Mouse (Mus musculus) lung, postnatal 0 days (tissue): ENCODE measurements at regions not wholly inside any gene's neighbourhood (a gene's known extent, or its start where the extent isn't known, plus 50 kb on each side); places are given as distances from the start of the nearest gene placed in this dataset.

Experiments used
- ATAC-seq: fragments of 200-750 bp; cut with Nextera tagmentation; 2 replicates; pipeline ENCODE4 v1.8.0; 2017; ENCODE audit warnings: moderate library complexity
- DNase-seq: peaks from one replicate; pipeline ENCODE4 v3.0.0-alpha.2; 2016; ENCODE audit warnings: low spot score
- H3K27ac ChIP-seq: fragments of 300-500 bp; sonication (generic); 2 replicates; pipeline ENCODE4 v1.5.1; 2014; ENCODE audit warnings: antibody characterized with exemption, mild to moderate bottlenecking, low read length, mixed read lengths
- H3K27me3 ChIP-seq: fragments of 300-500 bp; sonication (generic); replicated peaks from 2 replicates; pipeline ENCODE4 v1.6.1; 2014; ENCODE audit warnings: low read length, mixed read lengths; ENCODE audit not compliant: insufficient read depth
- H3K36me3 ChIP-seq: fragments of 300-500 bp; sonication (generic); 2 replicates; pipeline ENCODE4 v1.6.1; 2014; ENCODE audit warnings: low read length, mixed read lengths; ENCODE audit not compliant: insufficient read depth
- H3K4me1 ChIP-seq: fragments of 300-500 bp; sonication (generic); 2 replicates; pipeline ENCODE4 v1.6.1; 2014; ENCODE audit warnings: antibody characterized with exemption, low read depth, low read length, mixed read lengths; ENCODE audit not compliant: insufficient read depth
- H3K4me2 ChIP-seq: fragments of 300-500 bp; sonication (generic); replicated peaks from 2 replicates; pipeline ENCODE4 v1.6.1; 2014; ENCODE audit warnings: low read depth, mild to moderate bottlenecking, low read length, moderate library complexity, mixed read lengths
- H3K4me3 ChIP-seq: fragments of 300-500 bp; sonication (generic); 2 replicates; pipeline ENCODE4 v1.5.1; 2014; ENCODE audit warnings: low read depth, low read length
- H3K9ac ChIP-seq: fragments of 300-500 bp; sonication (generic); replicated peaks from 2 replicates; pipeline ENCODE4 v1.6.1; 2014; ENCODE audit warnings: low read depth, mild to moderate bottlenecking
- H3K9me3 ChIP-seq: fragments of 300-500 bp; sonication (generic); 2 replicates; pipeline ENCODE4 v1.6.1; 2016; ENCODE audit warnings: low read length, mixed read lengths
- CTCF ChIP-seq: IDR thresholded peaks from 2 replicates; pipeline ENCODE4 v1.5.1; 2016; ENCODE audit warnings: antibody characterized with exemption, mild to moderate bottlenecking
- EP300 ChIP-seq: IDR thresholded peaks from 2 replicates; pipeline ENCODE4 v1.6.1; 2016; ENCODE audit warnings: antibody characterized with exemption, mild to moderate bottlenecking, control low read depth
- WGBS: fragments of 180-500 bp; shearing (Covaris S2); extraction: QIAGEN DNeasy Blood & Tissue Kit; methylation state at CpG from one replicate; pipeline ENCODE4 v1.1.7; 2014; 5-methylcytosine and 5-hydroxymethylcytosine counted together

DNA sequence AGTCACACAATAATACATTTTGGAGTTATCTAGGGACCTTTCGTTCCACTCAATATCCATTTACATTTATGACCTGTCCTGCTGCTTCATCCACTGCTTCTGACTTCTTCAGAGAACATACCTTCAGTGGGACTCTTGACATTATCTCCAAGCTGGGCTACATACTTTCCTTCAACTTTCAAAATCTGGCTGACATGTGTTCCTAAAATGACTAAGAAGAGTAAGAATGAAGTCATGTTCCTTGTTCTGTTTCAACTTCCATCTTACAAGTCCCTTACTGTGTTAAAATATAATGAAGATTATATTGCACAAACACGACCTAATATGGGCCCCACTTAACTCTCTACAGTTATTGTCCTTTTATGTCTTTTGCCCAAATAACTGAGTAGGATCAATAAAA lies 807.0 kb downstream of the Stpg2 start:
- no peaks in the 10 kb centered on the region for H3K9me3 ChIP-seq
- H3K9ac ChIP-seq: no peak overlapping the region
- no peak overlapping the region for H3K4me2 ChIP-seq
- no peak overlapping the region for H3K27ac ChIP-seq
- no peak for ATAC-seq
- no peak overlapping the region for H3K4me3 ChIP-seq
- H3K4me1 ChIP-seq: no peaks in the 10 kb centered on the region
- DNase-seq: no peak
- WGBS: 71% methylated on average over 2 of the region's 2 CpGs
- no peak for TF ChIP-seq CTCF
- TF ChIP-seq EP300: no peak
- H3K27me3 ChIP-seq: no peaks in the 10 kb centered on the region
- no peaks in the 10 kb centered on the region for H3K36me3 ChIP-seq

DNA sequence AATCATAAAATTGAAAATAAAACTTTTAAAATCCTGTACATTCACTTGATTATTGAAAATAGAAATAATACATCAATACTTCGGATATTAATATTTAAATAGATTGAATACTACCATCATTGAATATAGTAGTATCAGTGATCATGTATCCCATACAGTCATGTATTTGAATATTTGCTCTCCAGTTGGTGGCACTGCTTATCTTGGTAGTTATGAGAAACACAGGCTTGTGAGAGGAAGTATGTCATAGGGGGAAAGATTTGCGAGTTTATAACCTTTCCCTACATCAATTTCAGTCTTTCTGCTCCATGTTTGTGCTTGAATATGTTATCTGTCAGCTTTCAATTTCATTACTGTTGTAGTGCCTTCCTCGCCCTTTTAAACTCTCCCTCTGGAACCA lies 828.6 kb downstream of the Stpg2 start:
- H3K9ac ChIP-seq: no peak overlapping the region
- no peak overlapping the region for H3K4me3 ChIP-seq
- H3K27me3 ChIP-seq: no peaks in the 10 kb centered on the region
- H3K36me3 ChIP-seq: no peaks in the 10 kb centered on the region
- TF ChIP-seq EP300: no peak
- TF ChIP-seq CTCF: no peak
- DNase-seq: no peak
- no peak for ATAC-seq
- no peak overlapping the region for H3K4me2 ChIP-seq
- no peaks in the 10 kb centered on the region for H3K9me3 ChIP-seq
- H3K27ac ChIP-seq: no peak overlapping the region
- whole genome bisulfite sequencing: 77% methylated on average over 3 of the region's 3 CpGs
- H3K4me1 ChIP-seq: no peaks in the 10 kb centered on the region

DNA sequence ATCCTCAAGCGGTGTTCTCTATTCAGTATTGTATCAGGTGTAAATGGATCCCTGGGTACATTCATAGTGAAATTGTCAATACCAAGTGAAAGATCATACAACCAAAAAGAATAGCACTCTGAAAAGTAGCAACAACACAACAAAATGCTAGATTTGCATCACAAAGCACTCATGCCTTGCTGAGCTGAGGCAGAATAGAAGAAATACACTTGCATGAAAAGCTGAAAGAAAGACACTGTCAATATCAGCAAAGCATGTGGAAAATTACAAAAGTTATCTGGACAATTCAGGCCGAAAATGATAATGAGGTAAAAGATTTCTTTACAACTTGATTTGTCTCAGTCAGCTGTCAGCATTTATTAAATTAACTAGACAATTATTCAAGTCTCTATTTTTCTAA lies 829.6 kb downstream of the Stpg2 start:
- ATAC-seq (no peak), DNase-seq (no peak)
- TF ChIP-seq CTCF: no peak
- no peak for TF ChIP-seq EP300
- Histone ChIP-seq H3K36me3 (no peaks in the 10 kb centered on the region), H3K9ac (no peak overlapping the region), H3K9me3 (no peaks in the 10 kb centered on the region), H3K4me1 (no peaks in the 10 kb centered on the region), H3K4me2 (no peak overlapping the region), H3K27ac (no peak overlapping the region), H3K4me3 (no peak overlapping the region), H3K27me3 (no peaks in the 10 kb centered on the region)
- WGBS: 91% methylated on average over 2 of the region's 2 CpGs

DNA sequence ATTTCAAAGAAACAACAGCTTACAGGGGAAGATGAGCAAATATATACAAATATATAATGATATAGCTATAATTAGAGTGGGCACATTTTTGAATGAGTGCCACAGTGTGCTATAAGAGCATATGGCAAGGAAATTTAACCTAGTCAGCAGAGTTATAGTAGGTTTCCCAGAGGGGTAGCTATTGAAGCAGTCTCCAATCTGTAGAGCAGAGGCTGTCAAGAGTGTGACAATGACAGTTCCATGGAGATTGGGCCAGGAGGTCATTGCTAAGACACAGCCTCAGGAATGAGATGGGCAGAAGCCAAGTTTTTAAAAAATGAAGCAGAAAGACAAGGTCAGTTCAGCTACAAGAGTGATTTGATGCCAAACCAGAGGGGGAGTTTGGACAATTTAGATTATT lies 839.4 kb downstream of the Stpg2 start:
- no peaks in the 10 kb centered on the region for H3K4me1 ChIP-seq
- no peak for TF ChIP-seq CTCF
- no peak for TF ChIP-seq EP300
- no peaks in the 10 kb centered on the region for H3K36me3 ChIP-seq
- ATAC-seq (no peak), DNase-seq (no peak)
- no peaks in the 10 kb centered on the region for H3K9me3 ChIP-seq
- H3K27ac ChIP-seq: no peak overlapping the region
- no peak overlapping the region for H3K4me2 ChIP-seq
- no peak overlapping the region for H3K9ac ChIP-seq
- no peak overlapping the region for H3K4me3 ChIP-seq
- H3K27me3 ChIP-seq: no peaks in the 10 kb centered on the region

DNA sequence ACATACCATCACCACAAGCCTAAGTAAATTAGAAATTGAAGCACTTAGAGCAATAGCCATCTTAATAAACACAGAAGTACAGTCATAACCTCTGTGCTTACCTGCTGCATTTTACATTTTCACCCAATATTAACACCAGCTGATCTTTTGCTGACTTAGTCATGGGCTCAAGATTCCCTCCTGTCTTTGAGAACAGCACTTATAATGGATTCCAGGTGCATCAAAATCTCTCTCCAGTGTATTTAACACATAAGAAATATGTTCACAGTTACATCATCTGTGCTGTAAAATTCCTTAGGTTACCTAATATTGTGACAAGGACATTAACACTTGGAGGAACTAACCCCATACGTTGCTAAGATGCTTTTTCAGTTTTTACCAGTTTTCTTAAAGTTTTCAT lies 849.1 kb downstream of the Stpg2 start:
- ATAC-seq: no peak
- Histone ChIP-seq H3K4me1 (no peaks in the 10 kb centered on the region), H3K4me2 (no peak overlapping the region), H3K27me3 (no peaks in the 10 kb centered on the region), H3K9ac (no peak overlapping the region), H3K27ac (no peak overlapping the region), H3K9me3 (no peaks in the 10 kb centered on the region), H3K4me3 (no peak overlapping the region), H3K36me3 (no peaks in the 10 kb centered on the region)
- no peak for DNase-seq
- no peak for TF ChIP-seq CTCF
- WGBS: 27% methylated on average over 1 of the region's 1 CpGs

DNA sequence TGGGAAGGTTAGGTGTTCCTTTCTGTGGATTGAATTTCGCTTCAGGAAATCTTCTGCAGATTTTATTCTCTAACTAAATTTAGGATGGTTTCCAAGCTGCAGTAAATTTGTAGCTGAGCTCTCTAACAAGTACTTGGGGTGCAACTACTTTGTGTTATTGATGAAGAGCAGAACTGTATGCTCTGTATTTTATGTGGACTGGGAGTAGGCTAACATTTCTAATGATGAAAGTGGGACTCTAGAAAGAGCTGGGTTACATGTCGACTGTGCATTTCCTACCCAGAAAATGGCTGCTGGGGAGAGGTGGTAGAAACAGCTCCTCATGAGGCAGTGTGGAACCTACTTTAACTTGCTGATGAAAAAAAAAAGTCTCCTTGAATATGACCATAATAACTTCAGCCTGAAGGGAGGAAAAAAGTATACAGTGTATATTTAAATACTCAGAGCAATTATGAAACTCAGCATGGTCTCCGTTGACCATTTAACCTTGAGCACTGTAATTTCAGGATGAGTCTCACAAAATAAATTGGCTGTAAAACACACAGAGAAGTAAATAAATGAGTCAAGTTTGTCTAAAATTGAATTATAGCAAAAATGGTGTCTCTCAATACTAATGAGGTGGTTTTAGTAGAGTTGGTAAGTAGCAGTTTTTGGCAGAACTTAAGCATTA lies 852.6 kb downstream of the Stpg2 start:
- H3K4me3 ChIP-seq: no peak overlapping the region
- H3K4me2 ChIP-seq: no peak overlapping the region
- TF ChIP-seq CTCF (no peak), EP300 (no peak)
- no peak for ATAC-seq
- H3K36me3 ChIP-seq: no peaks in the 10 kb centered on the region
- no peak overlapping the region for H3K27ac ChIP-seq
- DNase-seq: no peak
- H3K27me3 ChIP-seq: no peaks in the 10 kb centered on the region
- 80% methylated on average over 3 of the region's 3 CpGs for WGBS
- no peaks in the 10 kb centered on the region for H3K4me1 ChIP-seq
- no peaks in the 10 kb centered on the region for H3K9me3 ChIP-seq
- no peak overlapping the region for H3K9ac ChIP-seq

DNA sequence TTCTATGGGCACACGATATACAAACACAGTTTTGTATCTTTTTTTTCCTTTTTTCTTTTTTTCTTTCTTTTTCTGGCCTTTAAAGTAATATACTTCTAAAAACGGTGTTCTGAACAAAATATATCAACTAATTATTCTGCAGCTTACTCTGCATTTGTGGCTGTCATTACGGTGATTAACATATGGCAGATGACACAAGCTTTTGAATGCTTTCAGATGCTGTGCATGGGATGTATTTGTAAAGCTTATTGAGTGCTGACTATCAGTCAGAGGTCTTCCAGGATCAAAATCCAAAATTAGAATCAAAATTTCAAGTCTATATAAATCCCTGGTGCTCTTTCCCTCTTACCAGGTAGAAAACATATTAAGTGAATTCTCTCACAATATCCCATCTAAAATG lies 853.6 kb downstream of the Stpg2 start:
- WGBS: 67% methylated on average over 3 of the region's 3 CpGs
- Histone ChIP-seq H3K27me3 (no peaks in the 10 kb centered on the region), H3K4me2 (no peak overlapping the region), H3K4me1 (no peaks in the 10 kb centered on the region), H3K27ac (no peak overlapping the region), H3K4me3 (no peak overlapping the region), H3K9me3 (no peaks in the 10 kb centered on the region), H3K9ac (no peak overlapping the region), H3K36me3 (no peaks in the 10 kb centered on the region)
- DNase-seq (no peak), ATAC-seq (no peak)
- TF ChIP-seq EP300 (no peak), CTCF (no peak)
